Mouse (Mus musculus) heart, embryonic 15.5 days (tissue): ENCODE results near the gene Rgs6. TPM values are rescaled to one million over a fixed set of nuclear protein-coding genes. Genes with fewer than 3 reads are reported as not detected.

ENCODE experiments used
- ATAC-seq: fragments of 200-750 bp; cut with Nextera tagmentation; replicated peaks from 2 replicates; pipeline ENCODE4 v1.8.0; 2017; ENCODE audit warnings: low read depth, moderate TSS enrichment; ENCODE audit not compliant: insufficient number of reproducible peaks, insufficient read depth, low FRiP score
- H3K27ac ChIP-seq: fragments of 300-500 bp; sonication (generic); 2 replicates; pipeline ENCODE4 v1.5.1; 2015; ENCODE audit warnings: mild to moderate bottlenecking, inconsistent platforms
- H3K27me3 ChIP-seq: fragments of 300-500 bp; sonication (generic); 2 replicates; pipeline ENCODE4 v1.6.1; 2015; ENCODE audit warnings: inconsistent platforms
- H3K36me3 ChIP-seq: fragments of 300-500 bp; sonication (generic); 2 replicates; pipeline ENCODE4 v1.6.1; 2015; ENCODE audit warnings: mild to moderate bottlenecking, inconsistent platforms
- H3K4me1 ChIP-seq: fragments of 300-500 bp; sonication (generic); replicated peaks from 2 replicates; pipeline ENCODE4 v1.6.1; 2015; ENCODE audit warnings: inconsistent platforms
- H3K4me2 ChIP-seq: fragments of 300-500 bp; sonication (generic); 2 replicates; pipeline ENCODE4 v1.6.1; 2015; ENCODE audit warnings: inconsistent platforms, mild to moderate bottlenecking, moderate library complexity
- H3K4me3 ChIP-seq: fragments of 300-500 bp; sonication (generic); 2 replicates; pipeline ENCODE4 v1.5.1; 2015; ENCODE audit warnings: mild to moderate bottlenecking, inconsistent platforms
- H3K9ac ChIP-seq: fragments of 300-500 bp; sonication (generic); 2 replicates; pipeline ENCODE4 v1.6.1; 2015; ENCODE audit warnings: mild to moderate bottlenecking, inconsistent platforms
- H3K9me3 ChIP-seq: fragments of 300-500 bp; sonication (generic); replicated peaks from 2 replicates; pipeline ENCODE4 v1.6.1; 2016; ENCODE audit warnings: inconsistent platforms
- WGBS: fragments of 180-500 bp; shearing (Covaris S2); methylation state at CpG from one replicate; pipeline ENCODE4 v1.1.7; 2015; ENCODE audit warnings: mixed read lengths; 5-methylcytosine and 5-hydroxymethylcytosine counted together
- polyA plus RNA-seq: library from polyadenylated mRNA; unstranded; fragments of >200 nt; fragmentation: Nextera tagmentation; extraction: Ambion mirVana; gene quantifications from 2 replicates; pipeline ENCODE4 v1.2.1, GENCODE M21; 2015

Gene Rgs6
- polyA plus RNA-seq, 1 experiment from 2014 or later = 12.3 TPM

- Histone ChIP-seq H3K4me2 (no peak overlapping the region), H3K4me1 (peaks cover 49% of the 10 kb centered on the region), H3K36me3 (no peaks in the 10 kb centered on the region), H3K27me3 (no peaks in the 10 kb centered on the region), H3K27ac (peak overlapping the region; percentile 37), H3K4me3 (no peak overlapping the region), H3K9ac (no peak overlapping the region), H3K9me3 (no peaks in the 10 kb centered on the region)
- 21% methylated on average over 2 of the region's 2 CpGs for WGBS
- ATAC-seq = peak; percentile 70
Observed at GRCm38 (mm10) chr12:83142507-83142906, 554.4 kb downstream of the Rgs6 start.

DNA sequence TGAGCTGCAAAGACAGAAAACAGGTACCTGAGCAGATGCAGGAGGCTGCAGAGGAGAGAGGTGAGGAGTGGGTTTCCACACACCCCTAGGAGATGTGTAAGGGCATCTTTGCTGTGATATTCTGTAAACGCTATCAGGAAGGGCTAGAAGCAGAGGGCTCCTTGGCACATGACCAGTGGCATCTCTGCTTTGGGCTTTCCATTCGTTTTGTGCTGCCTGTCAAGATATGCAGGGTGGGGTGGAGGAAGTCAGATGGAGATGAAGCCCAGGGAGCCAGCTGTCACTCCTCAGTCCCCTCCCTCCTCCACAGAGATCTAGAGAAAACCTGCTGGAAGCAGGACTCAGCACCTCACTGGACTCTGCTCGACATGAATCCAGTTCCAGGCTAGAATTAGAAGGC lies 555.0 kb downstream of the Rgs6 start:
- peaks cover 49% of the 10 kb centered on the region for H3K4me1 ChIP-seq
- no peak for ATAC-seq
- H3K4me3 ChIP-seq = no peak overlapping the region
- H3K27ac ChIP-seq = peak overlapping the region; percentile 37
- H3K27me3 ChIP-seq = no peaks in the 10 kb centered on the region
- H3K9ac ChIP-seq = no peak overlapping the region
- H3K36me3 ChIP-seq = no peaks in the 10 kb centered on the region
- 31% methylated on average over 3 of the region's 3 CpGs for WGBS
- H3K9me3 ChIP-seq = no peaks in the 10 kb centered on the region
- no peak overlapping the region for H3K4me2 ChIP-seq

DNA sequence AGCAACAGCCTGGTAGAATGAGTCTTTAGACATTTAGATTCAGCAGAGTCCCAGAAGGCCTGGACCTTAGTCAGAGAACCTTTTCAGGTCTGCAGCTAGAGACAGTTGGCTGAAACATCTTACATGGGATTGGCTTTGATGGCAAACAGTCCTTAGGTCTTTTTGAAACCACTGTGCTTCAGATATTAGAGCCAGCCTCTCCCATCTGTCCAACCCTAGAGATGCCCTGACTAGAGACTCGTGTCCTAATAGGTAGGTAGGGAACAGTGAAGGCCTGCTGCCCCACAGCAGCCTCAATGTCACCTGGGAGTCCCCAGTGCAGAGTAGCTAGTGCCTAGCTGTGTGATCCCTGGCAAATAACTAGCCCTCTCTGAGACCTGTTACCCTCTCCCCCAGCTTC lies 555.5 kb downstream of the Rgs6 start:
- no peaks in the 10 kb centered on the region for H3K9me3 ChIP-seq
- H3K4me3 ChIP-seq = no peak overlapping the region
- no peak for ATAC-seq
- H3K4me1 ChIP-seq = peaks cover 49% of the 10 kb centered on the region
- 70% methylated on average over 1 of the region's 1 CpGs for whole genome bisulfite sequencing
- H3K36me3 ChIP-seq = no peaks in the 10 kb centered on the region
- H3K4me2 ChIP-seq = no peak overlapping the region
- peak overlapping the region; percentile 37 for H3K27ac ChIP-seq
- H3K9ac ChIP-seq = no peak overlapping the region
- no peaks in the 10 kb centered on the region for H3K27me3 ChIP-seq

- Histone ChIP-seq H3K27ac (peak overlapping the region; percentile 58), H3K9me3 (no peaks in the 10 kb centered on the region), H3K9ac (no peak overlapping the region), H3K4me1 (peaks cover 49% of the 10 kb centered on the region), H3K27me3 (no peaks in the 10 kb centered on the region), H3K4me2 (no peak overlapping the region), H3K4me3 (no peak overlapping the region), H3K36me3 (no peaks in the 10 kb centered on the region)
- WGBS = 59% methylated on average over 3 of the region's 3 CpGs
- peak; percentile 60; the same call in 1 of the 2 replicates for ATAC-seq
Observed at GRCm38 (mm10) chr12:83145074-83145473, 557.0 kb downstream of the Rgs6 start.

- WGBS = 40% methylated on average over 3 of the region's 3 CpGs
- peak overlapping the region; percentile 58; the same call in 1 of the 2 replicates for H3K27ac ChIP-seq
- ATAC-seq = no peak
Observed at GRCm38 (mm10) chr12:83145902-83146301, 557.8 kb downstream of the Rgs6 start.

DNA sequence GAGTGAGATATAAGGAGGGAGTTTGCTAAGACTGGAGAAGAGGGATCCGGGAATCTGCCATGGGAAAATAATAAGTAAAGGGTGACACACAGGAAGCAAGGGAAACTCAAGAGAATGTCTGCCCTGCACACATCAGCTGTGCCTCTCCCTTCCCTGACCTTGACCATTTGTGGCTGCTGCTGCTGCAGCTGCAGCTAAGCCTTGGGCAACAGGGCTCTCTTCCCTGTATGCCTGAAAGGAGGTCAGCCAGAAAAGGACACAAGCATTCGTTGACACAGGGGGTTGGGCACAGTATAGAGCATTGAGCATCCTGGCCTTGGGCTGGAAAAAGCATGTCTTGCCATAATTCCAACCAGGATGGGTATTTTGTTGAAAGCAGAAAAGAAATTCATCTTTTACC lies 558.8 kb downstream of the Rgs6 start:
- Histone ChIP-seq H3K4me3 (no peak overlapping the region), H3K4me2 (no peak overlapping the region), H3K4me1 (peaks cover 52% of the 10 kb centered on the region), H3K9ac (no peak overlapping the region), H3K27ac (peak overlapping the region; percentile 8; the same call in 1 of the 2 replicates), H3K9me3 (no peaks in the 10 kb centered on the region), H3K36me3 (no peaks in the 10 kb centered on the region), H3K27me3 (no peaks in the 10 kb centered on the region)
- WGBS = 49% methylated on average over 2 of the region's 2 CpGs
- no peak for ATAC-seq

More at GRCm38 (mm10) chr12:83145902-83146301, 557.8 kb downstream of the Rgs6 start:
- Histone ChIP-seq H3K36me3 (no peaks in the 10 kb centered on the region), H3K9me3 (no peaks in the 10 kb centered on the region), H3K27me3 (no peaks in the 10 kb centered on the region), H3K4me3 (no peak overlapping the region), H3K9ac (no peak overlapping the region), H3K4me1 (peaks cover 49% of the 10 kb centered on the region), H3K4me2 (no peak overlapping the region)

GRCm38 (mm10) chr12:83150030-83150429 lies 561.9 kb downstream of the Rgs6 start:
- Histone ChIP-seq H3K4me3 (no peak overlapping the region), H3K36me3 (no peaks in the 10 kb centered on the region), H3K4me2 (no peak overlapping the region), H3K27ac (no peak overlapping the region), H3K4me1 (peaks cover 29% of the 10 kb centered on the region), H3K27me3 (no peaks in the 10 kb centered on the region), H3K9ac (no peak overlapping the region), H3K9me3 (no peaks in the 10 kb centered on the region)
- no peak for ATAC-seq
- 82% methylated on average over 7 of the region's 7 CpGs for WGBS

GRCm38 (mm10) chr12:83150813-83151212 lies 562.7 kb downstream of the Rgs6 start:
- Histone ChIP-seq H3K4me3 (no peak overlapping the region), H3K27ac (no peak overlapping the region), H3K27me3 (no peaks in the 10 kb centered on the region), H3K36me3 (no peaks in the 10 kb centered on the region), H3K9ac (no peak overlapping the region), H3K4me1 (peaks cover 21% of the 10 kb centered on the region), H3K4me2 (no peak overlapping the region), H3K9me3 (no peaks in the 10 kb centered on the region)
- no peak for ATAC-seq
- WGBS = 82% methylated on average over 9 of the region's 9 CpGs

- WGBS = 65% methylated on average over 2 of the region's 2 CpGs
Observed at GRCm38 (mm10) chr12:83151474-83151873, 563.4 kb downstream of the Rgs6 start.

DNA sequence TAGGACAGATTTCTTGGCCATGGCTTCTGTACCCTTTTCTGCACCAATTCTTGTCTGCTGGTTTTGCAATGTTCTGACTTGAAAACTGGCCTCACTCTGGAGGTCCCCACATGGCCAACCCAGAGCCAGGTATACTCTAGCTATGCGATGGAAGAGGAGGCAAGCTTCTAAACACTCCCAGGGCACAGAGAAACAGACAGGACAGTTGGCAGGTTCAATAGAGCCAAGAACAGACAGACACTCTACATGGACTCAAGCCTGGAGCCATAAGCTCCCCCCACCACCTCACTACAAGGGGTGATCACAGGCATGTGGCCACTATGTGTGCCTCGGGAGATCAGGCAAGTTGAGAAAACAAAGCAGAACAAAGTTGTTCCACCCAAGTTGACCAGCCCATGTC lies 572.1 kb downstream of the Rgs6 start:
- no peak overlapping the region for H3K9ac ChIP-seq
- no peaks in the 10 kb centered on the region for H3K36me3 ChIP-seq
- no peak overlapping the region for H3K4me2 ChIP-seq
- no peak for ATAC-seq
- WGBS = 76% methylated on average over 2 of the region's 2 CpGs
- H3K4me3 ChIP-seq = no peak overlapping the region
- no peaks in the 10 kb centered on the region for H3K27me3 ChIP-seq
- no peaks in the 10 kb centered on the region for H3K9me3 ChIP-seq
- H3K27ac ChIP-seq = no peak overlapping the region
- peaks cover 9% of the 10 kb centered on the region for H3K4me1 ChIP-seq

More at GRCm38 (mm10) chr12:83151474-83151873, 563.4 kb downstream of the Rgs6 start:
- Histone ChIP-seq H3K27ac (no peak overlapping the region), H3K4me2 (no peak overlapping the region), H3K27me3 (no peaks in the 10 kb centered on the region), H3K9me3 (no peaks in the 10 kb centered on the region), H3K4me1 (peaks cover 16% of the 10 kb centered on the region), H3K4me3 (no peak overlapping the region), H3K36me3 (no peaks in the 10 kb centered on the region), H3K9ac (no peak overlapping the region)
- no peak for ATAC-seq

- Histone ChIP-seq H3K4me1 (peaks cover 9% of the 10 kb centered on the region), H3K4me3 (no peak overlapping the region), H3K36me3 (no peaks in the 10 kb centered on the region), H3K27me3 (no peaks in the 10 kb centered on the region), H3K9me3 (no peaks in the 10 kb centered on the region), H3K9ac (no peak overlapping the region), H3K4me2 (no peak overlapping the region), H3K27ac (no peak overlapping the region)
- WGBS = 76% methylated on average over 4 of the region's 4 CpGs
- ATAC-seq = no peak
Observed at GRCm38 (mm10) chr12:83160700-83161099, 572.6 kb downstream of the Rgs6 start.

GRCm38 (mm10) chr12:83163721-83164120 lies 575.6 kb downstream of the Rgs6 start:
- ATAC-seq = peak; percentile 42; the same call in 1 of the 2 replicates
- Histone ChIP-seq H3K4me2 (no peak overlapping the region), H3K27ac (peak overlapping the region; percentile 43; the same call in 1 of the 2 replicates)

More at GRCm38 (mm10) chr12:83163721-83164120, 575.6 kb downstream of the Rgs6 start:
- Histone ChIP-seq H3K27me3 (no peaks in the 10 kb centered on the region), H3K36me3 (no peaks in the 10 kb centered on the region), H3K9me3 (no peaks in the 10 kb centered on the region), H3K4me1 (peaks cover 9% of the 10 kb centered on the region), H3K4me3 (no peak overlapping the region), H3K9ac (no peak overlapping the region)
- whole genome bisulfite sequencing = 40% methylated on average over 5 of the region's 5 CpGs
